In the genomic region with DNA sequence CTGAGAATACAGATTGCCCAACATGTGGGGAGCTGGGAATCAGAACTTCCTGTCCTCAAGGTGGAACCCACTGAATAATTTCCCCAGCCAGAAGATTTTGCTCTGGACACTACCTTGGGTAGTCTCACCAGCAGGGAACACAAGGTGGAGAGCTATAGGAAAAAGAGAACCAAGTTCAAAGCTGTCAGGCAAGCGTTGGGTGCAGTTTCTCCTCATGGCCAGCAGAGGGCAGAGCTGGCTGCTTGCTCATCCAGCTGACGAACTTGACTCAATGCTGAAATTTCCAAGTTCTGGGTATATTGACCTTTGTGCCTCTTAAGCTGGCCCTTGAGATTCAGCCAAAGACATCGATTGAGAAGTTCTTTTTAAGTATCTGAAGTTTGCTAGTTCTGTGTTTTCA, we compare ENCODE assay signal across 9 mouse cellular contexts. TPM values are rescaled to one million over a fixed set of nuclear protein-coding genes. Genes with fewer than 3 reads are reported as not detected.
DNase-seq lines count a peak whose midpoint lies in the region; TF ChIP-seq lines count a peak whose summit lies in the region.
"Had no signal": no experiment of that assay in that cellular context is flagged by ENCODE, and none has a peak within 500 bp of the region (broad histone marks: within the 10 kb centered on the region; RNA-seq: fewer than 3 reads in every experiment).

No protein-coding gene starts in this region.

- intact Hi-C loops in gastrocnemius, adult 2 months (cut with DNase I), result loop anchor here (2.0 kb wide), 1 partner anchor 127 kb away; no protein-coding TSS in a partner anchor
- intact Hi-C loops in gastrocnemius, postnatal 14 days (cut with DNase I; ENCODE audit: low total_unique reads), result no loop called here

- peak; percentile 94 for TF ChIP-seq CTCF in gastrocnemius, adult 2 months (IDR thresholded peaks at IDR 0.05)

- H3K27ac ChIP-seq in gastrocnemius, adult 2 months, result no peak overlapping the region
- H3K27ac ChIP-seq: limb, embryonic 13.5 days had no signal

- H3K4me3 ChIP-seq in gastrocnemius, adult 2 months, result no peak overlapping the region
- H3K4me3 ChIP-seq: limb, embryonic 13.5 days had no signal

- no peak for DNase-seq in gastrocnemius, adult 2 months
- no peak for DNase-seq in gastrocnemius, postnatal 14 days
- peak; percentile 9 to 30 for DNase-seq in spleen, postnatal 10 days (ENCODE audit: low spot score in 2 of 2)
- DNase-seq in spleen, postnatal 4 days (ENCODE audit: low spot score in 2 of 2), result no peak
- DNase-seq in cerebellum, adult 9-10 months, result peak; percentile 84
- peak; percentile 43 for DNase-seq in induced T-regulatory cell, adult 2 months (ENCODE audit: low read depth)
- DNase-seq in lung, postnatal 25 days (ENCODE audit: low spot score), result peak; percentile 10
- peak; percentile 18 for DNase-seq in thymus, postnatal 25 days

RNA-seq across cellular contexts. Expression of a gene that starts 18.7 kb away (rescaled TPM):
- under 1 TPM in 1 of 2 experiments, not detected in 1; 0.11 TPM for total RNA-seq in gastrocnemius, adult 2 months (2021)
- total RNA-seq in gastrocnemius, postnatal 14 days (2021), result under 1 TPM in 1 of 2 experiments, not detected in 1; 0.10 TPM

RNA-seq across cellular contexts. Expression of a gene that starts 59.2 kb away (rescaled TPM):
- total RNA-seq in gastrocnemius, adult 2 months (2021), result 10 to 100 TPM in 1 of 2 experiments, 1 to 10 TPM in 1; 9.5 to 13.9 TPM
- 1 to 10 TPM; 5.7 to 5.8 TPM for total RNA-seq in gastrocnemius, postnatal 14 days (2021)

Comparison
In these comparisons a context has a peak if more than half of its experiments do, and no peak if none do; other contexts are left out.
1. DNase-seq: peak in spleen, postnatal 10 days (2 of 2), cerebellum, adult 9-10 months (single experiment), induced T-regulatory cell, adult 2 months (single experiment), lung, postnatal 25 days (single experiment) and thymus, postnatal 25 days (single experiment); none in gastrocnemius, adult 2 months (single experiment), gastrocnemius, postnatal 14 days (single experiment) and spleen, postnatal 4 days (0 of 2).